Mouse (Mus musculus): ENCODE measurements around the gene Med29.

Gene Med29

DNA sequence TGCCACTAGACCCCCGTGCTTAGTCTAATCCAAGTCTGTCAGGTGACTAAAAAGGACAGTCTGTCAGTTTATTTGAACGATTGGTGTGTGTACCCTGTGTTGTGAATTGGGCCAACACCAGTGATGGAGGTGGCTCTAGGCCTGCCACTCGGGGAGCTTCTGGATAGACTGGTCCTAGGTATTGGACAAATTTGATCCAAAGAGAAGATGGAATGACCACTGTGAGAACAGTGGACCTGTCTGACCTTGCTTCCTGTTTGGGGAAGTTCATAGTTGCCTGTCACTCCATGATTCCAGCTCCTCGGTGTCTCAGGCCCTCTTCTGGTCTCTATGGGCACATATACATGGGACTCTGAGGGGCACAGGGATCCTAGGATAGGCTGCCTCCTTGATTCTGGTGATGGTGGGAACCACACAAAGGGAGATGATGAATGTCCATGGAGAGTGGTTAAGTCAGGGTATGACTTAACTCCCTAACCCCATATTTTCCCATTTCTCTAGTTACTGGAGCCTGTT, 40.8 kb downstream of the Med29 start:
- DNase-seq, result no peak

- peak; percentile 99 for DNase-seq
Measured at GRCm38 (mm10) chr7:28350155-28350883, 42.2 kb downstream of the Med29 start, which contains the start of gene Rps16. Gene Rps16, plus strand, starts transcription at chr7:28350652.

DNA sequence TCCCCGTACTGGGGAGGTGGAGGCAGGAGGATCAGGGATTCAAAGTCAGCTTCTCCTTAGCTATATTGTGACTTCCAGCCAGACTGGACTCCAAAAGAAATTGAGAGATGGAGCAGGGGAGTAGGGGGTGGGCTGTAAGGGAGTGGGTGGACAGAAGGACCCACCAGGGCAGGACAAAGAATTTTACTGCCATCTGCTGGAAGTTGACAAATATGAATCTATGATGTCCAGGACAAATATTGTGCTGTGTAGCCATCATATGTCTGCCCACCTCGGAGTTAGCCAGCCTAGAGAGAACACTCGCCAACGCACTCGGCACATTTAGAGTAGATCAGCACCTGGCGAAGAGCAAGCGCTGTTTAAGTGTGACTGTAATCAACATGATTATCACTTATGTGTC, 43.9 kb downstream of the Med29 start:
- no peak for DNase-seq

DNA sequence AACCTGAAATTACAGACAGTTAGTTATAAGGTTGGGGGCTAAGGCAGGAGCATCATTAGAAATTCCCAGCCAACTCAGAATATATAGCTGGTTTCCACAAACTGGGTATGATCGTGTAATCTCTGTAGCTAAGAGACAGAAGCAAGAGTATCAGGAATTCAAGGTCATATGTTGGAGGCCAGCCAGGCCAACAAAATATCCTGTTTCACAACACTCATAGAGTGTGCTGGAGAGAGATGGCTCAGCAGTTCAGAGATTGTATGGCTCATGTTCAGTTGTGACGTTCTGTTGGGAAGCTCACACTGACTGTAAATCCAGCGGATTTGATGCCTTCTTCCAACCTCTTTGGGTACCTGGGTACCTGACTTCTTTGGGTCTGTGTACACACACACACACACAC, 44.8 kb downstream of the Med29 start:
- DNase-seq, result no peak

GRCm38 (mm10) chr7:28344637-28345036, 47.9 kb downstream of the Med29 start:
- peak; percentile 67 for DNase-seq

- DNase-seq, result no peak
Measured at GRCm38 (mm10) chr7:28341381-28341780, 51.1 kb downstream of the Med29 start.

DNA sequence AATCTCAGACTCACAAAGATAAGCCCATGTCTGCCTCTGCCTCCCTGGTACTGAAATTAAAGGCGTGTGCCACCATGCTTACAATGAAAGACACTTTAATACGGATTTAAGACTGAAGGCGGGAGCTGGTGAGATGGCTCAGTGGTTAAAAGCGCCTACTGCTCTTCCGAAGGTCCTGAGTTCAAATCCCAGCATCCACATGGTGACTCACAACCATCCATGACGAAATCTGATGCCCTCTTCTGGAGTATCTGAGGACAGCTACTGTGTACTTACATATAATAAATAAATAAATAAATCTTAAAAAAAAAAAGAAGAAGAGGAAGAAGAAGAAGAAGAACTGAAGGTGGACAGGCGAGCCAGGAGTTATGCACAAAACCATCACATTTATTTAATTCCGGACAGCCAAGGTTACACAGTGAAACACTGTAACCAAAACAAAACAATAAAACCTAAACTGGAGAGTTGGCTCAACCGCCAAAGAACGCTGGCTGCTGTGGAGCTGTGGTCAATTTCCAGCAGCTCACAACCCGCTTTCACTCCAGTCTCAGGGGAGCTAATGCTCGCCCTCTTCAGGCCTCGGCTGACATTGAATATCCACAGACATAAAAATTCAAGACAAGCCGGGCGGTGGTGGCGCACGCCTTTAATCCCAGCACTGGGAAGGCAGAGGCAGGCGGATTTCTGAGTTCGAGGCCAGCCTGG, 53.1 kb downstream of the Med29 start:
- no peak for DNase-seq

DNA sequence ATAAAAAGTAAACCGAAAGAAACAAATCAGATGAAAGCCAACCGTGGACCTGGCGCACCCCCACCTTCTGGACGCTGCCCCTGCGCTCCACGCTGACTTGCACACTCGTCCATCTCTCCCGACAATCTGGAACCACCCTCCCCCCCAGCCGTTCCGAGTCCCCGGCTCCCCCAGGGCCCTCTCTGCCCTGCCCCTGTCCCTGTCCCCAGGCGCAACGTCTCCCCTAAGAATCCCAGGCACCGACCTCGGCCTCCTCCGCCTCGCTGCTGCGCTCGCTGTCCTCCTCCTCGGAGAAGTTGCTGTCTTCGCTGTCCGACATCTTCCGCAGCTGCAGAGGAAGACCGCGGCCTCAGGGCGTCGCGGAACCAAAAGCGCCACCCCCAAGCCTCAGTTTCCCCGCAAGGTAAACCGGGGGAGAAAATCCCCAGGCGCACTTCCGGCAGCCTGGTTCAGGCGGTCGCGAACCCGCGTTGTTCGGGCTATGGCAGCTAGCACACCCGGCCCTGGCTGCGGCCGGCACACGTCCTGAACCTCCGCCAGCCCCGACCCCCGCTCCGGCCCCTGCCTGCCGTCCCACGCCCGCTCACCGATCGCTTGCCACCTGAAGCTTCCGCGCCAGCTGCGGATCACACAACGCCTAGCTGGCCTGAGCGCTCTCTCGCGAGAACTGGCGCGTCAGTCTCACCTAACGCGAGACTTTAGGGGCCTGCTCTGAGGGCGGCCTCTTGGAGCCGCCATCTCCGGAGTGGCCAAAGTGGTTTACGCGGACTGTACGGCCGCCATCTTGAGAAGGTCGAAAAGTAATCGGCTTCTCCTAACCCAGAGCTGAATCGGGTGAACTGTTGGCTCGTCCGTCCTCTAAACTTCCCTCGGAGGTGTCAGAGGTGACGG, 54.2 kb downstream of the Med29 start, which contains the start of gene Supt5:
Supt5 (minus strand) TSS at position 639 of the 891 bp plus-strand sequence.
- DNase-seq, result peak; percentile 97
